Mouse (Mus musculus) embryo, embryonic 10 days (tissue): Measurements from ENCODE around the gene Krt80.
A peak's percentile ranks its signal among the peaks of the same experiment; 100 is the strongest.

Experiments used
- DNase-seq: peaks from one replicate; pipeline ENCODE4 v3.0.0-alpha.2; 2015; ENCODE audit warnings: low spot score

Krt80 gene

DNA sequence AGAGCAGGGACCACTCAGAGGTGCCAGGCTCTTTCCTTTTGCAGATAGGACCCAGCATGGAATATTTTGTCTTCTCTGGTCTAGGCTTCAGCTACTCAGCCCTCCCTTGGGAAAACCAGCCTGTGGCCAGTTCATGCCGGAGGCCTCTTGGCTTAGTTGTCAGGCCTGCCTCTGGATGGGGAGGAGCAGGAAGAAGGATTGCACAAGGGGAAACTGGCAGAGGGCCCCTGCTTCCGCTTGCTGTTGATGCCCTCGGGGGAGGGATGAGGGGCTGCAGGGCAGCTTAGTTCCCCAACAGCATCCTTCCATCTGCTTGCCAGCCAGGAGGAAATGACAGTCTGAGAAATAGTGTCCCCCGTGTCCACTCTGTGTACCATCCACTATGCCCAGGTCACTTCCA is 4.9 kb upstream of the Krt80 start:
- no peak for DNase-seq

GRCm38 (mm10) chr15:101373286-101373898 is 3.4 kb upstream of the Krt80 start:
- DNase-seq: no peak

DNA sequence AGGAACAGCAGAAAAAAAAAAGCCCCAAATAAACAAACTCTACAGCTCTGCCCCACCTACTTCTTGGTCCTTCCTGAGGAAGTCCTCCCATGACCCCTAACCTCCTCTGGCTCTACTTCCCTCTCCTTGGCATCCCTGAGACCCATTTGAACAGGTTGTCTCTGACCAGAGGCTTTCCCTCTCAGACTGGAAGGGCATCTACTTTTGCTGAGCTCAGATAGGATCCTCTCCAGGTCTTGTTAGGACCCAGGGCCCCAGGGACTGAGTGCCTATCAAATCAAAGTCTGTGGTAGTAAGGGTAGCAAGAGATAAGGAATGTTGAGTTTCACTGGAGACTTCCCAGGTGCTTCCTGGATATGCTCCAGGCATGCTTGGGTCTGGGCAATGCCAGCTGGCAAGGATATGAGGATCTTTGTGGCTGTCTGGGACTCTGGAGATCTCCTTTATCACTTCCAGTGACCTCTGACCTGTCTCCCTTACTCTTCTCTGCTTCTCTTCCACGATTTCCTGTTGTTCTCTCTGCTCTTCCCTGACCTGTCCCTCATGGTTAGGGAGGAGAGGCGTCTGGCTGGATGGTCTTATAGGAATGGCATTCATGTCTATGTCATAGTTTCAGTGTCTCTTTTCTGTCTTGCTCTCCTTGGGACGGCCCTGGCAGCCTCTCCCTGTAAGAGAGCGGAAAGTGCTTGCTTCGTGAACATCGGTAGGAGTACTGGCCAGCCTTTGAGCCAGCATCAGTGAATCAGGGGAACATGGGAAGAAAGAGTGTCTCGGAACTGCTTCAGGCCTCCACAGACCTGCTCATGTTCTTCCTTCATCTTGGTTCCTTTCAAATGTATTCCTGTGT is 2.4 kb upstream of the Krt80 start:
- DNase-seq: no peak

DNA sequence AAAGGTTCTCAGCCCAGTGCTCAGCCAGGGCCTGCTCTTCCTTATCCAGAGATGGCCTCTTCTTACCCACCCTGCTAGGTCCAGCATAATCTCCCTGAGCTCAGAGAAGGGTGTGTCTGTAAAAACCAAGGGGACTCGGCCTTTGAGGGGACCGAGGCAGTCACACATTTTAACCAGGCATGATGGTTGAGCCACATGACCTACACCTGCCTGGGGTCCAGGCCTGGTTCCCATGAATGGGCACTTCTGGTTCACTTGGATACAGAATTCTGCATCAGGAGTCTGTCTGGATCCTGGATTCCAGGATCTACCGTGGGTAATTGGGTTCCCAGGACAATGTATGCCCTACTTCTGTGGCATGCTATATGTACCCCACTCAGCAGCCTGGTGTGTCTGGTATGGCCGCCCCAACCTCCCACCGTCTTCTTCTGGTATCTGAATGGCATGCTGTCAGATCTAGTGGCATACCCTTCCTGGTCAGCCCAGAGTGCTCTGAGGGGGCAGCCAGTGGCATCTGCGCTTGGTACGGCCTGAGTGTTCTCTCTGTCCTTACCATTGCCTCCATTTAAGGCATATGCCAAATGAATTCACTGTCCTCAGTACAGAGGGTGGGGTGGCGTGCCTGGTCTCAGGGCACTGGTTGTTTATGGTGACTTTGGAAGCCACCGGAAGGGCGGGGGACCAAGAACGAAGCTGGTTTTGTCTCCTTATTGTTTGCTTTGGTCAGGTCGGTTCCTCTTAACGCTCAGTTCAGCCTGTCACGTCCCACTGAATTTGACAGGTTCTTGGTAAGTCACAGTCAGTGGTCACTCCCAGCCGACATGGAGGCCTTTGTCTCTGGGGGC is 1.4 kb upstream of the Krt80 start:
- DNase-seq: no peak

GRCm38 (mm10) chr15:101369382-101370100 is 421 bp downstream of the Krt80 start:
- DNase-seq: no peak

DNA sequence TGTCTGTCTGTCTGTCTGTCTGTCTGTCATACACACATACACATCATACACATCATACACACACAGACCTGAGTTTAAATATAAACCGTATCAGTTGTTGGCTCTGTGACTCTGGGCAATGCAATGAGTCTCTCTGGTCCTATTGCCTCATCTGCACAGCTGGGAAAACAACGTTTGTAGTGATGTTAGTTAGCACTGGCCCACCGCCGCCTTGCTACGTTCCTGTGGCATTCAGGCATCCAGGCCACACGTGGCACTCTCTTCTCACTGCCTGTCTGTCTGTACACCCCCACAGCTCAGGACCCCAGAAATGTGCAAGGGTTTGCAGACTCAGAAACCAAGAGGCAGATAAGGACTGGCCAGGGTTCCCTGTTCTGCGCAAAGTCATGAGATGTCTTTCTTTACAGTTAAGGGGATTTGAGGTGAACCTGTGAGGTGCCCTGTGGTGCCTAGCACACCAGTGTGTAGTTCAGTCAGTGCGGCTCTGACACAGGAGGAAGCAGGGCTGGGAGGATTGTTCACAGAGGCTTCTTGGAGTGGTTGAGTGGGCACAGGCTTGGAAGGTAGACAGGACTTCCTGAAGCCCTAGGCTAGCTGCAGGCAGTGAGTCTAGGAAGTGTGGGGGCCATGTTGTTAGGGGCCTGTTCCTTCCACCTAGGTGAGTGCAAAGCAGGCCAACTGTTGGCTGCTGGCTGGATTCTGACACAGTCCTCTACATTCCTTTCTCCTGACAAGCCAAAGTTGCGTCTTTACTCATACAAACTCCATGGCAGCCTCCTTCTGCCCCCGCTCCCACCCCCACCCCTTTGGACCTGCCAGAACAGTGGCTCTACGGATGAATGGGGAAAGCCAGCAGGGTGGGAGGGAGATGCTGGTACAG is 1.2 kb downstream of the Krt80 start:
- no peak for DNase-seq

- no peak for DNase-seq
Measured at GRCm38 (mm10) chr15:101368015-101368414, 1.9 kb downstream of the Krt80 start.

GRCm38 (mm10) chr15:101367497-101367896 is 2.5 kb downstream of the Krt80 start:
- DNase-seq: no peak

- DNase-seq: no peak
Measured at GRCm38 (mm10) chr15:101366926-101367325, 3.0 kb downstream of the Krt80 start.

DNA sequence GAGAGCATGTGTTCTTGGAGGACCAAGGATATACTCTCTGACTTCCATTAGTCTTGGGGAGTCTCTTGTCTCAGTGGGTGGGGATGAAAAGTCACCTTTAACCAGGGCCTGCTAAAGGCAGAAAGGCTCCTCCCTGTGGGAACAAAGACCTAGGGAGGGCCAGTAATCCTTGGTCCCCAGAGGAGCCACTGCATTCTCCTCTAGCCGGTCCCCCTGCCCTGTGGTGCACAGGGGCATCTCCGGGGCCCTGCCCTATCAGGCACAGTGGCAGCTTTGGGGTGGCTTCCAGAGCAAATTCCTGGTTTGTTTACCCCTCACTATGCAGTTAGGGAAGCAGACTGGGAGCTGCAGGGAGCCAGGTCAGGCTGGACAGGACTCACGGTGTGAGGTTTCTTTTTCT is 3.5 kb downstream of the Krt80 start:
- no peak for DNase-seq

- no peak for DNase-seq
Measured at GRCm38 (mm10) chr15:101365721-101366120, 4.2 kb downstream of the Krt80 start.

DNA sequence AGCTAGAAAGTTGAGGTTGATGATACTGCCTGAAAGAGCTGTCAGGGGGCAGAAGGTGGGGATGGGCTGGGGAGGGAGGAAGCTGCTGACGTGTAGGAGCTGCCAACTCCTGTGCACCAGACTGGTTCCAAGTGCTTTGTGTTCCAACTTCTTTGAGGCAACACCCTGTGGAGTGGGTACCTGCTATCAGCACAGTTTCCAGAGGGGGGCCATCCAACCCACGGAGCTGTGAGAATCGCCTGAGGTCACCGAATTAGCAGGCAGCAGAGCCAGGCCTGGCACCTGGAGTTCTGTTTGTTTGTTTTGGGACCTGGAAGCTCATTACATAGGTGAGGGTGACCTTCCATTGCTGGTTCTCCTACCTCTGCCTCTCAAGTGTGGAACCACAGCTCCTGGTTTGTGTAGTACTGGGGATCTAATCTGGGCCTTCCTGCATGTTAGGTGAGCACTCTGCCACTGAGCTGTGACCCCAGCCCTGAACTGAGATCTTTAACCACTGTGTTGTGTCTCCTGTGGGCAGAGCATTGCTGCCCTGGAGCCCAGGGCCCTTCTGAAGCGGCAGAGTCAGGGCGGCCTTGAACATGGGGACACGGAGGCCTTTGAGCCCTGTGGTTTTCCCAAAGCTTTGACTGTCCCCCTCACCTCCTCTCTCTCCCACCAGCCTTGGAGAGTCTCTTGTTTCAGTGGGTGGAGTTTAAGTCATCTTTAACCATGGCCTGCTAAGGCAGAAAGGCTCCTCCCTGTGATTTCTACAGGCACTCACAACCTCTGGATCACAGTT is 4.9 kb downstream of the Krt80 start:
- peak; percentile 17 for DNase-seq

DNA sequence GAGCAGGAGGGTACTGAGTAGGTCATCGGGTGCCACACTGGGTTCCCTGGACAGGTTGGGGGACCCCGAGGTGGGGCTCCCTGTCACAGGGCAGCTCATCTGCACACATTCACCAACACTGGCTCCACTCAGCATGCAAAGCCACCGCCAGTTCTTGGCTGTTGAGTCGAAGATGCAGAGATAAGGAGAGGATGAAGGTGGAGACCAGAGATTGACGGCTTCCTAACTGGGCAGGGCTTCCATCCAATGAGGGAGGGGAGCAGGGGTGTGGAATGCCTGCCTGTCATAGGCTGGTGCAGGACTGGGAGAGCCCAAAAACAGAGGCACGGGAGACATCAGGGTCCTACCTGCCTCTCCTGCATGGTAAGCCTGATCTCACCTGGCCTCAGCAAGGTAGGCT is 5.5 kb downstream of the Krt80 start:
- DNase-seq: no peak

DNA sequence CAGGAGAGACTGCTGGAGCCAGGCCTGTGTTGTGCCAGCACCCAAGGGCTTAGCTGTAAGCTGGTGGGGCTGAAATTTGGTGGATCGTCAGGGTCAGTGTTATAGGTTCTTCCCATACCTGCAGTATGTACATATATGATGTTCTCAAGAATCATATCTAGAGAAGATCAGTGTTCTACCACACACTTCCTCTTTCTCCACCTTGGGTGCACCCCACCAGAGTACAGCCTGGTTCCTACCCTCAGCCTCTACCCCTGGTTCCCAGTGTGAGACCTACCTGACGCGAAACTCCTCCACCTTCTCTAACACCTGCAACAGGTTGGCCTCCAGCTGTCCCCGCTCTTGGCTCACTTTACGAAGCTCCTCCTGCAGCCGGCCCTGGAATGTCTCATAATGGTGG is 6.0 kb downstream of the Krt80 start:
- no peak for DNase-seq

DNA sequence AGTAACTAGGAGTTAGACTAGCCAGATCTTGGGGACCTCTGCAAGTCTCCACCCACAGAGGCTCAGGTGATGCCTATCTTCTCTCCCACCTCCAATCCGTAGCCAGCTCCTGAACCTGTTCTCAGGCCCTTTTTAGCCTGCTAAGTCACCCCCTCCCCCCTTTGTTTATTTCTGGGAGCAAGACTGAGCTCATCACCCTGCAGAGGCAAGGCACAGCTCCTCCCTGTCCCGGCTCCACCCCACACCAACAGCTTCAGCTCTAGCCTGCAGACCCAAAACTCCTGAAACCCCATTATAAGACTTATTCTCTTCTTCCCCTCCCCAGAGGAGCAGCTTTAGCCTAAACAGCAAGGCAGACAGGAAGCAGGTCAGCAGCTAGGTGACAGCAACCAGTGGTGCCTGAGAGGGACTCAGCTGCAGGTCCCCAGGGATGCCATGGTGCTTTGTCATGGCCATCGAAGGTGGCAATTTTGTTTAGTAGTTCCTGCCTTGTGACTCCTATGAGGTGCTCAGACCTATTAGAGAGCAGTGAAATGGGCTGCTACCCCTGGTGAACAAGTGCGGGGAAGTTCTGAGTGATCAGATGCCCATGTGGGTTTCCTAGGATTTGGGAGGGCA is 7.5 kb downstream of the Krt80 start:
- DNase-seq: no peak

DNA sequence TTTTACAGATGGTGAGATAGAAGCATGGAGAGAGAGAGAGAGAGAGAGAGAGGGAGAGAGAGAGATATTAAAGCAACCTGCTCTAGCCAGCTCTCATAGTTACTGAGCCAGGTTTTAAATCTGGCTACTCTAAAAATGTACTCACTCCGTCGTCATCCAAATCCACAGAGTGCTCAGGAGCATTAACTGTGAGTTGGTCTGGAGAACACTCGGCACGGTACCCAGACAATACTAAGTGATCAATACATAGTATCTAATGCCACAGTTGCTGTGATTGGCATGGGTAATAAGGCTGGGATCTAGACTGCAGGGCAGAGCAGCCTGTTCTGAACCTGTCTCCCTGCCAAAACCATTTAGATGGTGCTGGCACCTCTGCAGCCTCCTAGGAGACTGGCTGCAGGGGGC is 14.6 kb downstream of the Krt80 start:
- DNase-seq: no peak

DNA sequence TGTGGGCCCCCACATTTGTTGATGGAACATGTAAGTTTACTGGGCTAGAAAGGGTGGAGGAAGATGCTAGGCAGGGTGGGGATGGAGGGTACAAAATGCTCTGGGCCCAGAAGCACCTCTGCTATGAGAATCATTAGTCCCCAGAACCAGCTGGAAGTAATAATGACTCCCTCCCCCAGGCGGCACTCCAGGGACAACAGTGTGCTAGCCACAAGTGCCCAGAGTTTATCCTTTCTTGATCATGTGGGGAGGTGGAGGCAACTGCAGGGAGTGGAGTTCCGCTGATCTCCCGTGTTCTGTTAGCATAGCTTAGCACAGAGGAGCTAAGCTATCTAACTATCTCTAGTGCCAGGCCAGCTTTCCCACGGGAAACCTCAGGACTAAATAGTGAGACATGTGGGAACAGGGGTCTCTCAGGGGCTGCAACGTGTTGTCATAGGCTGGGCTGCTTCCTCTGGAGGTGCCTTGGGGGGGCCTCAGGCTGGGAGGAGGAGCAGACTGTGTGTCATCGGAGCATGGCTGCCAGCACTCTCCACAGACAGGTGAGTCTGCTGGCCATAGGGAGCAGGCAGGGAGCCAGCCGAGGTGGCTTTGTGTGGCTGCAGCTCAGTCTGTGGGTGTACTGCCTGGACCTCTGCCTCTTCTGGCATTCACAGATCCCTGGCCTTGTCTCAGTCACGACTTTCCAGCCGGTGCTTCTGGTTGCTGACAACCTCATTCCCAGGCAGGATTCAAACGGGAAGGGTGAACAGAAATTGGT is 17.1 kb downstream of the Krt80 start:
- no peak for DNase-seq

GRCm38 (mm10) chr15:101352047-101352446 is 17.9 kb downstream of the Krt80 start:
- no peak for DNase-seq
